Mouse (Mus musculus) layer of hippocampus, postnatal 10 days (tissue): ENCODE data around the gene Ttll5. TPM values are rescaled to one million over a fixed set of nuclear protein-coding genes. Genes with fewer than 3 reads are reported as not detected.

Experiments
- DNase-seq, 2 experiments: peaks; one replicate each; pipeline ENCODE4 v3.0.0; 2021; ENCODE audit warnings: low spot score in 2 of 2
- total RNA-seq, 2 experiments: library from RNA; stranded (reverse); gene quantifications; 2 replicates each; pipeline ENCODE4 v1.2.3; 2021

Gene Ttll5
- total RNA-seq, 2 experiments from 2014 or later: 40.3 to 41.3 TPM

- DNase-seq: no peak
These were observed 15.0 kb downstream of the Ttll5 start for GRCm38 (mm10) chr12:85839371-85840000.

GRCm38 (mm10) chr12:85848164-85848958 is 23.9 kb downstream of the Ttll5 start:
- peak; percentile 26 to 34 for DNase-seq

- no peak for DNase-seq
These were observed 26.2 kb downstream of the Ttll5 start for GRCm38 (mm10) chr12:85850661-85851060.

DNA sequence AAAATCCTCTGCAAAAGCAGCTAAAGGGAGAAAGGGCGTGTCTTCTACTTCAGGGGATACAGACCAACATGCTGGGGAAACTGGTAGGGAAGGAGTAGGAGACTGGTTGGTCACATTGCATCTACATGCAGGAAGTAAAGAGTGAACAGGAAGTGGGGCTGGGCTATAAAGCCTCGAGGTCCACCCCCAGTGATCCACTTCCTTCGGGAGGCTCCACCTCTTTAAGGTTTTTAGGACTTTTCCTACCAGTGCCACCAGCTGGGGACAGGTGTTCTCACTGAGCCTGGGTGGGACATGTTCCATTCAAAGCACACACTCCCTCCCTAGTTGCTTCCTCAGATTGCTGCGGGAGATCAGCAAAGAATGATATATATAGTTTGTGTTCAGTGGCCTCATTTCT is 29.4 kb downstream of the Ttll5 start:
- no peak for DNase-seq

- no peak for DNase-seq
These were observed 29.8 kb downstream of the Ttll5 start for GRCm38 (mm10) chr12:85854271-85854670.

- DNase-seq: no peak
These were observed 32.8 kb downstream of the Ttll5 start for GRCm38 (mm10) chr12:85857300-85857699.

GRCm38 (mm10) chr12:85859111-85859510 is 34.7 kb downstream of the Ttll5 start:
- no peak for DNase-seq

DNA sequence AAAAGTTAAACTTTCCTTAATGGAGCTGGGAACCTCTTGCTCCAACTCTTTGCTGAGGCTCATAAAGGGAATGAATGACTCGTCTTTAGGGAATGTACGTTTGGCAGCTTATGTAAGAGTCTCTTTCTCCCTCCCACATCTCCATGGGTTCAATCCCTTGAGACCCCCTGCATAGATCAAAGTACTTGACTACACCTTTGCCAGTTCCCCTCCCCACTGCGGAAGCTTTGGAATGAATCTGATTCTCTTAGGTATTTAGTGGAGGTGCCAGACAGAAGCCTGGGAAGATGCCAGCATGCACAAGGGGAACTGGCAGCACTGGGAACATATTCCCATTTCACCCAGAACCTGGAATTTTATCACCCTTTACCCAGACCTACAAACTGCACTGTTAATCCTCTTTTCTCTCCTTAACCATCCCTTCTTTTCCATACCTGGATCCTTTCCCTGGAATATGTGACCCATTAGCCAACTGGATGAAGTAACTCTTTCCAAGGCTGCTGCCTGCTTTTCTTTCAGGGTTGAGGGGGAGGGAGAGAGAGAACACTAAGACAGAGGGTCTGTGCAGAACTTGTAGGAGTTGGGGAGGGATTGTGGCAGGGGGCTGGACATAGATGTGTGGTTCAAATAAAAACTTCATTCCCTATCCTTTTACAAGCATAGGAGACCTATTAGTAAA is 35.2 kb downstream of the Ttll5 start:
- peak in 1 of 2 experiments; percentile 23 for DNase-seq

GRCm38 (mm10) chr12:85862514-85862913 is 38.1 kb downstream of the Ttll5 start:
- peak in 1 of 2 experiments; percentile 22 for DNase-seq

- DNase-seq: peak in 1 of 2 experiments; percentile 27
These were observed 41.1 kb downstream of the Ttll5 start for GRCm38 (mm10) chr12:85865526-85865925.

- no peak for DNase-seq
These were observed 42.2 kb downstream of the Ttll5 start for GRCm38 (mm10) chr12:85866624-85867023.

GRCm38 (mm10) chr12:85867125-85867524 is 42.7 kb downstream of the Ttll5 start:
- no peak for DNase-seq

DNA sequence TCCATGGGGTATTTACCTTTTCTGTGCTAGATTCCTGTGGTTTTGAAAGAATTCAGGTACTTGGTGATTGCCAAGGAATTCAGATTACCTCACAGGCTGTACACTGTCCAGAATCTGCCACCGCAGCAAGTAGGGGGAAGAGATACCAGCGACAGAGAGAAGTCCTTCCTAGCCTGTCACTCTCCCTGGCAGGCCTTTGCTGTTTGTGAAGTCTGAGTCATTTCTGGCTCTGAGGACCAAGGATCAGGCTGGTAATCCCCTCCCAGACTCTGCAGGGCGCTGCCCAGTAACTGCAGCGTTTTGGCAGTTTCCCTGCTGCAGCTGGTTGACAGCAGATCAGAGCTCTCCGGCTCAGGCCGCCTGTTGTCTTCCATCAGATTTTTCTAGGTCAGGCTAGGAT is 45.0 kb downstream of the Ttll5 start:
- peak; percentile 19 to 44 for DNase-seq

- peak; percentile 57 to 68 for DNase-seq
These were observed 55.3 kb downstream of the Ttll5 start for GRCm38 (mm10) chr12:85879631-85880314.

DNA sequence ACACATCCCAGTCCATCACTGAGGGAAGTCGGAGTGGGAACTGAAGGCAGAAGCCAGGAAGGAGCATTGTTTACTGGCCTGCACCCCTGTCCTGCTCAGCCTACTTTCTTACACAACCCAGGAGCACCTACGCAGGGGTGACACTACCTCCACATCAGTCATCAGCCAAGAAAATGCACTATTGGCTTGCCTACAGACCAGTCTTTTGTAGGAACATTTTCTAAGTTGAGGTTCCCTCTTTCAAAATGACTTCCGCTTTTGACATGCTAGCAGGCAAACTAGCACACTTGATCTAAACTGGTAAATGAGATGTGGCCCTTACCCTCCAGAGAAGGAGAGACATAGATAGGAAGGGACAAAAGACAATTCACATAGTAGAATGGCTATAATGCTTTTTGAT is 60.6 kb downstream of the Ttll5 start:
- DNase-seq: no peak

DNA sequence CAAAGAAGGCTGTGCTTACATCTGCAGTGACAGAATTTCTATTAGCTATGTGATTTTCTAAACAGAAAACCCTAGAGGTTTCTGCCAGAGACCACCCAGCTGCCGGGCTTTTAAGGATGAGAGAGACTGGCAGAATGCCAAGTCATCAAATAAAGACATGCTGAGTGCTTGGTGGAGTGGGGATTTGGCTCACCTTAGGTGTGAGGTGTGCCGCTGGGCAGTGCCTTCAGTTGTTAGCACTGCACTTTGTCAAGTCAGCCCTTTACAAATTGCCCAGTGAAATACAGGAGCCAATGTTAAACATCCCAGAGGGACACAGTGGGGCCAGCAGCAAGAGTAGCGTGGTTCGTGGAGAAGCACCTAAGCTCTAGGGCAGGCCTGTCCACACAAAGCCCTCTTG is 65.6 kb downstream of the Ttll5 start:
- DNase-seq: no peak

DNA sequence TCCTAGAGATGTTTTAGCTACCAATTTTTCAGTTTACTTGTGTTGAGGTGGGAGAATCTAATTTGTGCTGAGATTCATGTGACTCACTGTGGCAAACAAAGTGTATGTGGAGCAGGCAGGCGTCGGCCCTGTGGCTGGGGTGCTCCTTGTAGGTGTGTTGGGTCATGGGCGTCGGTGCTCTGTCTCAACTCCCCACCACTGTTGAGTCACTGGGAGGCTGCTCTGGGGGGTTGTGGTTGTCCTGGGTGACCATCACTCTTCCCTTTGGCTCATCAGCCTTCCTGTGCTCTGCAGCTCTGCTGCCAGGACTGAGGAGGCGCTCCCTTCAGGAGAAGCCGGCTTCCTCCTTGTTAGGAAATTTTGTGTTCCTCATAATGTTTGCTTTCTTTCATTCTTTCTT is 79.5 kb downstream of the Ttll5 start:
- no peak for DNase-seq

DNA sequence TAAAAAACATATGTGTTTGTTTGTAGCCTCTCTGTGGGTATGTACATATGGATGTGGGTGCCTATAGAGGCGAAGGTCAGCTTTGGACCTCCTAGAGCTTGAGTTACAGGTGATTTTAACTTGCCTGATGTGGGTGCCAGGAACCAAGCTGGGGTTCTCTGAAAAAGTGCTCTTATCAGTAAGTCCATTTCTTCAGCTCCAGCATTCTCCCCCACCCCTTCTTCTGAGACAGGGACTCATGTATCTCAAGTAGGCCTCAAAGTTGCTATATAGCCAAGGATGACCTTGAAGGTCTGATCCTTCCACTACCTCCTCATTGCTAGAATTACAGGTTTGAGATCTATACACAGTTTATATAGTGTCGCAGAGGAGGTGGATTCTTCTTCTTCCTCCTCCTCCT is 81.2 kb downstream of the Ttll5 start:
- no peak for DNase-seq

- no peak for DNase-seq
These were observed 83.4 kb downstream of the Ttll5 start for GRCm38 (mm10) chr12:85907896-85908295.

- no peak for DNase-seq
These were observed 86.4 kb downstream of the Ttll5 start for GRCm38 (mm10) chr12:85910811-85911210.

GRCm38 (mm10) chr12:85912712-85913504 is 88.4 kb downstream of the Ttll5 start:
- no peak for DNase-seq
